Mouse (Mus musculus) MEL (cell line): ENCODE results near the gene Arhgap28.

ENCODE experiments used
- CHD1 ChIP-seq: IDR thresholded peaks from 2 replicates; pipeline ENCODE4 v1.6.1; 2012; ENCODE audit warnings: low read depth, mild to moderate bottlenecking, inconsistent platforms, low read length, improper control_type of control experiment
- CTCF ChIP-seq, 3 experiments: IDR thresholded peaks in 2 of 3; conservative IDR thresholded peaks in 1 of 3; 2 replicates each; pipeline ENCODE4 v1.5.1; 2011 to 2012; ENCODE audit warnings: low read length in 3 of 3, low read depth in 2 of 3, mild to moderate bottlenecking in 2 of 3, improper control_type of control experiment in 1 of 3, inconsistent platforms in 1 of 3, mixed read lengths in 1 of 3, moderate library complexity in 1 of 3; ENCODE audit not compliant: control insufficient read depth in 1 of 3, insufficient read depth in 1 of 3, poor library complexity in 1 of 3, severe bottlenecking in 1 of 3
- EP300 ChIP-seq, 2 experiments: IDR thresholded peaks; 2 replicates each; pipeline ENCODE4 v1.6.1; 2011; ENCODE audit warnings: improper control_type of control experiment in 2 of 2, low read length in 2 of 2, low read depth in 1 of 2, mild to moderate bottlenecking in 1 of 2
- HCFC1 ChIP-seq: IDR thresholded peaks from 2 replicates; pipeline ENCODE4 v1.6.1; 2012; ENCODE audit warnings: low read depth, mild to moderate bottlenecking, inconsistent platforms, low read length, improper control_type of control experiment, moderate library complexity
- MEF2A ChIP-seq: IDR thresholded peaks from 2 replicates; pipeline ENCODE4 v1.6.1; 2014; ENCODE audit warnings: low read depth, mild to moderate bottlenecking, inconsistent platforms, low read length, improper control_type of control experiment; ENCODE audit not compliant: poor library complexity, insufficient replicate concordance, severe bottlenecking; ENCODE audit errors: extremely low read depth
- POLR2A ChIP-seq, 2 experiments: IDR thresholded peaks; 2 replicates each; pipeline ENCODE4 v1.6.1; 2011 to 2012; ENCODE audit warnings: low read length in 2 of 2, mild to moderate bottlenecking in 2 of 2, control low read depth in 1 of 2, improper control_type of control experiment in 1 of 2, low read depth in 1 of 2, moderate library complexity in 1 of 2; ENCODE audit not compliant: control insufficient read depth in 1 of 2, insufficient read depth in 1 of 2, poor library complexity in 1 of 2
- POLR2AphosphoS5 ChIP-seq: IDR thresholded peaks from 2 replicates; pipeline ENCODE4 v1.6.1; 2012; ENCODE audit warnings: low read depth, borderline replicate concordance, mild to moderate bottlenecking, inconsistent platforms, low read length, moderate library complexity, mixed read lengths
- SIN3A ChIP-seq: IDR thresholded peaks from 2 replicates; pipeline ENCODE4 v1.6.1; 2012; ENCODE audit warnings: low read length, improper control_type of control experiment, inconsistent platforms
- TBP ChIP-seq: IDR thresholded peaks from 2 replicates; pipeline ENCODE4 v1.8.0; 2011; ENCODE audit warnings: low read depth, low read length, improper control_type of control experiment
- TCF12 ChIP-seq: IDR thresholded peaks from 2 replicates; pipeline ENCODE4 v1.6.1; 2014; ENCODE audit warnings: low read depth, mild to moderate bottlenecking, inconsistent platforms, low read length, improper control_type of control experiment, moderate library complexity
- USF1 ChIP-seq: IDR thresholded peaks from 2 replicates; pipeline ENCODE4 v1.6.1; 2014; ENCODE audit warnings: low read depth, mild to moderate bottlenecking, inconsistent platforms, low read length, improper control_type of control experiment, moderate library complexity

DNA sequence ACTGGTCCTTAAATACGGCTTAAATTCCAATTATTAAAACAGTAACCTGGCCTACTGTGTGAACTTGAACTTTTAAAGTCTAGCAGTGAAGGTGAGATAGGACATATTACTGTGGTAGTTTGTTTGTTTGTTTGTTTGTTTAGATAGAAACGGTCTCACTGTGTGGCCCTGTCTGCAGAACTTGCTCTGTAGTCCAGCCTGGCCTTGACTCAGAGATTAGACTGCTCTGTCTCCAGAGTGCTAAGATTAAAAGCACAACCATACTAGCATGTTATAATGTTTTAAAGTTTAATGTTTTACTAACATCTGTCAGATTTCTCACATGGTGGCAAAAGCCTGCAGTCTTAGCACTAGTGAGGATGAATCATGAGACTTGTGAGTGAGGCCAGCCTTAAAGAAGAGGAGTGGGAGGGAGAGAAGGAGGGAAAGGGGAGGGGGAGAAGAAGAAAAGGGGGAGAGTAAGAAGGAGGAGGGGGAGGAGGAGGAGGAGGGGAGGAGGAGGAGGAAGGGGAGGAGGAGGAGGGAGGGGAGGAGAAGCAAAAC lies 8.6 kb downstream of the Arhgap28 start:
- TF ChIP-seq CTCF (IDR thresholded peaks at IDR 0.05 in 2 of 3, conservative IDR thresholded peaks at IDR 0.05 in 1 of 3; ENCODE audit: control insufficient read depth in 1 of 3, insufficient read depth in 1 of 3, low read depth in 2 of 3, low read length in 3 of 3, poor library complexity in 1 of 3, severe bottlenecking in 1 of 3) (no peak), EP300 (IDR thresholded peaks at IDR 0.05; ENCODE audit: low read depth in 1 of 2, low read length in 2 of 2) (no peak), TCF12 (no peak), HCFC1 (no peak), TBP (no peak), MEF2A (no peak), POLR2AphosphoS5 (no peak), POLR2A (IDR thresholded peaks at IDR 0.05; ENCODE audit: control insufficient read depth in 1 of 2, insufficient read depth in 1 of 2, low read depth in 1 of 2, low read length in 2 of 2, poor library complexity in 1 of 2) (no peak), SIN3A (no peak), USF1 (no peak), CHD1 (no peak)
